ENCODE assay signal across 8 mouse cellular contexts in genomic region chr9:67044551-67045305, GRCm38 (mm10). TPM values are rescaled to one million over a fixed set of nuclear protein-coding genes. Genes with fewer than 3 reads are reported as not detected.
A peak's percentile ranks its signal among the peaks of the same experiment; 100 is the strongest.
DNase-seq lines count a peak whose midpoint lies in the region; ATAC-seq lines count a peak whose summit lies in the region.

No protein-coding gene starts in this region.

- no peak for ATAC-seq in forebrain, embryonic 11.5 days (replicated peaks; ENCODE audit: low FRiP score)
- ATAC-seq in forebrain, embryonic 15.5 days (replicated peaks) = no peak
- ATAC-seq in intestine, embryonic 14.5 days (replicated peaks; ENCODE audit: low FRiP score, low TSS enrichment, low read depth) = no peak
- ATAC-seq in stomach, embryonic 16.5 days (ENCODE audit: insufficient read depth, low FRiP score) = no peak

- DNase-seq in forebrain, embryonic 11.5 days (ENCODE audit: low spot score) = peak; percentile 76
- peak; percentile 67 for DNase-seq in brain, embryonic 18.5 days (ENCODE audit: low read depth, low spot score)
- DNase-seq in frontal cortex, adult 2 months (ENCODE audit: extremely low spot score in 1 of 2, low spot score in 1 of 2) = peak; percentile 63 to 89
- DNase-seq in intestine, embryonic 14.5 days (ENCODE audit: low spot score) = peak; percentile 74
- peak; percentile 69 to 83 for DNase-seq in left cerebral cortex, adult 9 months (ENCODE audit: low spot score in 2 of 2)
- peak; percentile 70 to 73 for DNase-seq in lung, postnatal 4 days

- no peak overlapping the region for H3K27ac ChIP-seq in forebrain, embryonic 11.5 days (ENCODE audit: low read depth, low read length)
- no peak overlapping the region for H3K27ac ChIP-seq in forebrain, embryonic 15.5 days (replicated peaks)
- peak overlapping the region; percentile 94 for H3K27ac ChIP-seq in intestine, embryonic 14.5 days (ENCODE audit: low read depth)
- peak overlapping the region; percentile 66 for H3K27ac ChIP-seq in stomach, embryonic 16.5 days (ENCODE audit: low read length)

- H3K4me2 ChIP-seq in forebrain, embryonic 11.5 days (ENCODE audit: low read depth, low read length, severe bottlenecking) = no peak overlapping the region
- no peak overlapping the region for H3K4me2 ChIP-seq in forebrain, embryonic 15.5 days (replicated peaks)
- peak overlapping the region; percentile 82 for H3K4me2 ChIP-seq in intestine, embryonic 14.5 days (ENCODE audit: low read length)
- H3K4me2 ChIP-seq in stomach, embryonic 16.5 days (ENCODE audit: low read depth, low read length) = peak overlapping the region; percentile 82

- no peaks in the 10 kb centered on the region for H3K36me3 ChIP-seq in forebrain, embryonic 11.5 days (ENCODE audit: control insufficient read depth, insufficient read depth, low read length)
- H3K36me3 ChIP-seq in forebrain, embryonic 15.5 days = no peaks in the 10 kb centered on the region
- H3K36me3 ChIP-seq in intestine, embryonic 14.5 days (ENCODE audit: control insufficient read depth, insufficient read depth, low read length) = peaks cover 5% of the 10 kb centered on the region; the same call in 1 of the 2 replicates
- no peaks in the 10 kb centered on the region for H3K36me3 ChIP-seq in stomach, embryonic 16.5 days (ENCODE audit: control insufficient read depth, insufficient read depth, low read length)

- H3K9me3 ChIP-seq in forebrain, embryonic 11.5 days (ENCODE audit: control insufficient read depth, low read length) = no peaks in the 10 kb centered on the region
- H3K9me3 ChIP-seq in forebrain, embryonic 15.5 days = no peaks in the 10 kb centered on the region
- no peaks in the 10 kb centered on the region for H3K9me3 ChIP-seq in intestine, embryonic 14.5 days (ENCODE audit: control insufficient read depth, low read length)
- H3K9me3 ChIP-seq in stomach, embryonic 16.5 days (replicated peaks; ENCODE audit: control insufficient read depth, low read length) = no peaks in the 10 kb centered on the region

- peaks cover 30% of the 10 kb centered on the region for H3K4me1 ChIP-seq in forebrain, embryonic 11.5 days (replicated peaks; ENCODE audit: control insufficient read depth, insufficient read depth, low read length)
- H3K4me1 ChIP-seq in forebrain, embryonic 15.5 days = peaks cover 69% of the 10 kb centered on the region
- H3K4me1 ChIP-seq in intestine, embryonic 14.5 days (replicated peaks; ENCODE audit: control insufficient read depth, insufficient read depth, low read length) = peaks cover 55% of the 10 kb centered on the region
- peaks cover 48% of the 10 kb centered on the region for H3K4me1 ChIP-seq in stomach, embryonic 16.5 days (ENCODE audit: control insufficient read depth, insufficient read depth, low read length)

- peaks cover 22% of the 10 kb centered on the region for H3K27me3 ChIP-seq in forebrain, embryonic 11.5 days (ENCODE audit: control insufficient read depth, insufficient read depth, low read length)
- H3K27me3 ChIP-seq in forebrain, embryonic 15.5 days = peaks cover 27% of the 10 kb centered on the region
- H3K27me3 ChIP-seq in intestine, embryonic 14.5 days (replicated peaks; ENCODE audit: control insufficient read depth, insufficient read depth, low read length) = no peaks in the 10 kb centered on the region
- H3K27me3 ChIP-seq in stomach, embryonic 16.5 days (ENCODE audit: control insufficient read depth, insufficient read depth, low read length) = no peaks in the 10 kb centered on the region

- H3K9ac ChIP-seq in forebrain, embryonic 11.5 days (ENCODE audit: low read length) = no peak overlapping the region
- no peak overlapping the region for H3K9ac ChIP-seq in forebrain, embryonic 15.5 days (replicated peaks)
- peak overlapping the region; percentile 37; the same call in 1 of the 2 replicates for H3K9ac ChIP-seq in intestine, embryonic 14.5 days (ENCODE audit: low read length)
- peak overlapping the region; percentile 56; the same call in 1 of the 2 replicates for H3K9ac ChIP-seq in stomach, embryonic 16.5 days (ENCODE audit: low read length)

- 33% methylated on average over 9 of the region's 9 CpGs for WGBS in forebrain, embryonic 11.5 days
- WGBS in forebrain, embryonic 15.5 days = 31% methylated on average over 9 of the region's 9 CpGs
- 24% methylated on average over 9 of the region's 9 CpGs for WGBS in intestine, embryonic 14.5 days
- WGBS in stomach, embryonic 16.5 days = 28% methylated on average over 9 of the region's 9 CpGs

- H3K4me3 ChIP-seq in forebrain, embryonic 11.5 days (ENCODE audit: low read depth, low read length) = no peak overlapping the region
- H3K4me3 ChIP-seq in forebrain, embryonic 15.5 days = no peak overlapping the region
- H3K4me3 ChIP-seq in intestine, embryonic 14.5 days (ENCODE audit: low read depth, low read length) = peak overlapping the region; percentile 92
- peak overlapping the region; percentile 79 for H3K4me3 ChIP-seq in stomach, embryonic 16.5 days (replicated peaks; ENCODE audit: low read length)

RNA-seq across cellular contexts. Expression of gene Tpm1, which starts 4.5 kb away (rescaled TPM):
- polyA plus RNA-seq in forebrain, embryonic 11.5 days (2014; fragmentation: Nextera tagmentation; extraction: Ambion mirVana) = 320 TPM in 2 replicates
- 118 and 121 TPM in 2 replicates for polyA plus RNA-seq in forebrain, embryonic 15.5 days (2015; fragmentation: Nextera tagmentation; extraction: Ambion mirVana)
- 265 and 280 TPM in 2 replicates for polyA plus RNA-seq in frontal cortex, adult 2 months (2012; rRNA removed)
- polyA plus RNA-seq in intestine, embryonic 14.5 days (2014; fragmentation: Nextera tagmentation; extraction: Ambion mirVana) = 1,186 and 1,326 TPM in 2 replicates
- polyA plus RNA-seq in stomach, embryonic 16.5 days (2015; fragmentation: Nextera tagmentation; extraction: Ambion mirVana) = 1,286 and 1,473 TPM in 2 replicates

Comparison
In these comparisons a context has a peak if more than half of its experiments do, and no peak if none do; other contexts are left out.
1. H3K27ac ChIP-seq: peak in intestine, embryonic 14.5 days (single experiment) and stomach, embryonic 16.5 days (single experiment); none in forebrain, embryonic 11.5 days (single experiment) and forebrain, embryonic 15.5 days (single experiment).
2. H3K4me2 ChIP-seq: peak in intestine, embryonic 14.5 days (single experiment) and stomach, embryonic 16.5 days (single experiment); none in forebrain, embryonic 11.5 days (single experiment) and forebrain, embryonic 15.5 days (single experiment).
3. H3K4me3 ChIP-seq: peak in intestine, embryonic 14.5 days (single experiment) and stomach, embryonic 16.5 days (single experiment); none in forebrain, embryonic 11.5 days (single experiment) and forebrain, embryonic 15.5 days (single experiment).
4. H3K9ac ChIP-seq: peak in intestine, embryonic 14.5 days (single experiment) and stomach, embryonic 16.5 days (single experiment); none in forebrain, embryonic 11.5 days (single experiment) and forebrain, embryonic 15.5 days (single experiment).
5. Peak in every context shown above with its lines, with median percentiles within 50 percentile points of each other: DNase-seq.